In the genomic region with DNA sequence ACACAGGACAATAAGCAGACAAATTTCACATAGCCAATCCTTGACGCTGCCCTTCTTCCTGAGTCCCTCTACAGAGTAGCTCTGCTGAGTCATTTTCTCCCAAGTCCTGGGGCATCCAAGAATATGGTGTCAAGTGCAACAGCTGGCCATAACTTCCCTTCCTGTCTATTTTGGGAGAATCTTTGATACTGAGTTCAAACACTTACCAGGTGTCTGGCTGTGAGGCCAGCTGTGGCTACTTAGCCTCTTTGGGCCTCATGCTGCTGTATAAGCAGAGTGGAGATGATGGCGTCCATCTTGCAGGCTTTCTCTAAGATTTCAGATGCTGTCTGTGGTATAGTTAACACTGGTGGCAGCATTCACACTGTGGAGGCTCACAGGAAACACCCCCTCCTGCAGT, we compare ENCODE assay signal across 27 mouse cellular contexts.
"Had no signal": no experiment of that assay in that cellular context is flagged by ENCODE, and none has a peak within 500 bp of the region (broad histone marks: within the 10 kb centered on the region; RNA-seq: fewer than 3 reads in every experiment).

No protein-coding gene starts in this region.

- H3K27ac ChIP-seq: embryonic facial prominence, embryonic 10.5 days; embryonic facial prominence, embryonic 12.5 days; embryonic facial prominence, embryonic 13.5 days; embryonic facial prominence, embryonic 15.5 days; forebrain, embryonic 10.5 days; forebrain, embryonic 12.5 days; forebrain, embryonic 13.5 days; forebrain, embryonic 15.5 days; gastrocnemius, adult 2 months had no signal

- H3K36me3 ChIP-seq: embryonic facial prominence, embryonic 10.5 days; embryonic facial prominence, embryonic 12.5 days; embryonic facial prominence, embryonic 13.5 days; embryonic facial prominence, embryonic 15.5 days; forebrain, embryonic 10.5 days; forebrain, embryonic 12.5 days; forebrain, embryonic 15.5 days had no signal

- DNase-seq: cerebellum, adult 2 months; cerebellum, adult 8-10 months; cerebellum, adult 9-10 months; cerebellum, adult 9-11 months; cerebellum, postnatal 10 days; cerebellum, postnatal 14 days; cerebellum, postnatal 25 days; cerebellum, postnatal 36 days; embryo, embryonic 11 days; forebrain, postnatal 0 days; gastrocnemius, adult 2 months; gastrocnemius, postnatal 10 days; gastrocnemius, postnatal 14 days; gastrocnemius, postnatal 25 days; gastrocnemius, postnatal 36 days; heart, adult 18-20 months had no signal

- H3K4me1 ChIP-seq: embryonic facial prominence, embryonic 12.5 days; embryonic facial prominence, embryonic 13.5 days; embryonic facial prominence, embryonic 15.5 days; forebrain, embryonic 10.5 days; forebrain, embryonic 12.5 days; forebrain, embryonic 13.5 days; forebrain, embryonic 15.5 days had no signal

- H3K4me2 ChIP-seq: embryonic facial prominence, embryonic 12.5 days; embryonic facial prominence, embryonic 13.5 days; embryonic facial prominence, embryonic 15.5 days; forebrain, embryonic 12.5 days; forebrain, embryonic 13.5 days; forebrain, embryonic 15.5 days had no signal

- H3K9ac ChIP-seq: embryonic facial prominence, embryonic 12.5 days; embryonic facial prominence, embryonic 13.5 days; embryonic facial prominence, embryonic 15.5 days; forebrain, embryonic 12.5 days; forebrain, embryonic 13.5 days; forebrain, embryonic 15.5 days; forebrain, postnatal 0 days had no signal

- H3K27me3 ChIP-seq: embryonic facial prominence, embryonic 12.5 days; embryonic facial prominence, embryonic 13.5 days; embryonic facial prominence, embryonic 15.5 days; forebrain, embryonic 12.5 days; forebrain, embryonic 13.5 days; forebrain, embryonic 15.5 days had no signal

- H3K9me3 ChIP-seq: forebrain, embryonic 15.5 days had no signal

- H3K4me3 ChIP-seq: embryonic facial prominence, embryonic 10.5 days; embryonic facial prominence, embryonic 12.5 days; embryonic facial prominence, embryonic 13.5 days; embryonic facial prominence, embryonic 15.5 days; erythroblast, embryonic 14.5 days; forebrain, embryonic 10.5 days; forebrain, embryonic 12.5 days; forebrain, embryonic 13.5 days; forebrain, embryonic 15.5 days; gastrocnemius, adult 2 months had no signal

- ATAC-seq: forebrain, embryonic 13.5 days; forebrain, embryonic 14.5 days; forebrain, embryonic 15.5 days; forebrain, embryonic 16.5 days; forebrain, postnatal 0 days had no signal
